Mouse (Mus musculus): ENCODE measurements around the gene Orai2.

DNA sequence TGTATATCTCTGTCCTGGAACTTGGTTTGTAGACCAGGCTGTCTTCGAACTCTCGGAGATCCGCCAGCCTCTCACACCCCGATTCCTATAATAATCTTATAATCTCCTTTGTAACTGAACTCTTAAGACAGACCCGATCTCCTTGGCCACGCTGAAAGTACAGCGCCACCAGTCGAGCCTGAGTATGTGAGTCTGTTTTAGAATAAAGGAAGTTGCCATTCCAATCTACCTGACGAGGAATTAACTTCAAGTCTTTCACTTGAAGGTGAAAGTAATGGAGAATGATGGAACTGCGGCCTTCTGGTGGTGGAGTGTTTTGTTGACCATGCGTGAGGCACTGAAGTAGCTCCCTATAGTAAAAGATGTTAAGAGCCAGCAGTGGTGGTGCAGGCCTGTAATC is 29.0 kb upstream of the Orai2 start:
- no peak; the same call in 1 of the 2 replicates for TF ChIP-seq CTCF (IDR thresholded peaks at IDR 0.05)
- TF ChIP-seq EP300 (IDR thresholded peaks at IDR 0.05; ENCODE audit: insufficient read depth, low read depth, low read length) = no peak
- no peak for TF ChIP-seq POLR2A (IDR thresholded peaks at IDR 0.05; ENCODE audit: insufficient read depth, low read depth, low read length)

Measured in heart, adult 2 months (tissue).